Comparison of ENCODE assay signal across 26 mouse cellular contexts in genomic region chr7:128032290-128032988, GRCm38 (mm10). TPM values are rescaled to one million over a fixed set of nuclear protein-coding genes. Genes with fewer than 3 reads are reported as not detected.
A peak's percentile ranks its signal among the peaks of the same experiment; 100 is the strongest.
DNase-seq lines count a peak whose midpoint lies in the region; ATAC-seq and TF ChIP-seq lines count a peak whose summit lies in the region.
"Had no signal": no experiment of that assay in that cellular context is flagged by ENCODE, and none has a peak within 500 bp of the region (broad histone marks: within the 10 kb centered on the region; RNA-seq: fewer than 3 reads in every experiment).

No protein-coding gene starts in this region.

- H3K9ac ChIP-seq in neural tube, embryonic 15.5 days (replicated peaks) = no peak overlapping the region
- no peak overlapping the region for H3K9ac ChIP-seq in midbrain, embryonic 16.5 days (ENCODE audit: low read depth, low read length)
- H3K9ac ChIP-seq: embryonic facial prominence, embryonic 15.5 days; forebrain, embryonic 15.5 days; heart, embryonic 13.5 days; hindbrain, embryonic 12.5 days; limb, embryonic 13.5 days; liver, embryonic 15.5 days; midbrain, embryonic 15.5 days; neural tube, embryonic 13.5 days had no signal

- no peak for ATAC-seq in neural tube, embryonic 15.5 days (ENCODE audit: low FRiP score)
- ATAC-seq in midbrain, embryonic 16.5 days = no peak
- ATAC-seq: forebrain, embryonic 15.5 days; midbrain, embryonic 15.5 days had no signal

- no peak for TF ChIP-seq CTCF in small intestine, adult 2 months (IDR thresholded peaks at IDR 0.05; ENCODE audit: extremely low read depth, insufficient read length, insufficient replicate concordance, low read depth, low read length)

- H3K36me3 ChIP-seq in small intestine, adult 2 months (ENCODE audit: control insufficient read depth, insufficient read depth, low read length) = no peaks in the 10 kb centered on the region
- H3K36me3 ChIP-seq in neural tube, embryonic 15.5 days = no peaks in the 10 kb centered on the region
- H3K36me3 ChIP-seq in midbrain, embryonic 16.5 days (ENCODE audit: control insufficient read depth, insufficient read depth, low read length) = no peaks in the 10 kb centered on the region
- H3K36me3 ChIP-seq: embryonic facial prominence, embryonic 15.5 days; forebrain, embryonic 15.5 days; G1E; heart, embryonic 13.5 days; hindbrain, embryonic 12.5 days; limb, embryonic 13.5 days; liver, embryonic 15.5 days; midbrain, embryonic 15.5 days; neural tube, embryonic 13.5 days had no signal

- peak overlapping the region; percentile 34; the same call in 1 of the 2 replicates for H3K4me3 ChIP-seq in small intestine, adult 2 months (ENCODE audit: low read depth, low read length)
- H3K4me3 ChIP-seq in neural tube, embryonic 15.5 days (replicated peaks) = no peak overlapping the region
- no peak overlapping the region for H3K4me3 ChIP-seq in midbrain, embryonic 16.5 days (ENCODE audit: low read depth, low read length)
- H3K4me3 ChIP-seq: embryonic facial prominence, embryonic 15.5 days; forebrain, embryonic 15.5 days; heart, embryonic 13.5 days; hindbrain, embryonic 12.5 days; limb, embryonic 13.5 days; liver, embryonic 15.5 days; midbrain, embryonic 15.5 days; myocyte; neural tube, embryonic 13.5 days had no signal

- H3K27ac ChIP-seq in small intestine, adult 2 months (ENCODE audit: insufficient read depth, low read depth, low read length) = peak overlapping the region; percentile 100
- H3K27ac ChIP-seq in neural tube, embryonic 15.5 days (replicated peaks) = no peak overlapping the region
- H3K27ac ChIP-seq in midbrain, embryonic 16.5 days (ENCODE audit: low read length) = no peak overlapping the region
- H3K27ac ChIP-seq: embryonic facial prominence, embryonic 15.5 days; forebrain, embryonic 15.5 days; heart, embryonic 13.5 days; hindbrain, embryonic 12.5 days; limb, embryonic 13.5 days; liver, embryonic 15.5 days; macrophage; midbrain, embryonic 15.5 days; neural tube, embryonic 13.5 days had no signal

- no peak overlapping the region for H3K4me2 ChIP-seq in neural tube, embryonic 15.5 days
- no peak overlapping the region for H3K4me2 ChIP-seq in midbrain, embryonic 16.5 days (ENCODE audit: low read length)
- H3K4me2 ChIP-seq: embryonic facial prominence, embryonic 15.5 days; forebrain, embryonic 15.5 days; heart, embryonic 13.5 days; hindbrain, embryonic 12.5 days; limb, embryonic 13.5 days; liver, embryonic 15.5 days; midbrain, embryonic 15.5 days; neural tube, embryonic 13.5 days had no signal

- no peak for TF ChIP-seq POLR2A in small intestine, adult 2 months (IDR thresholded peaks at IDR 0.05; ENCODE audit: low read depth, low read length)

- DNase-seq in kidney, adult 11 months = peak; percentile 6
- no peak for DNase-seq in kidney, postnatal 14 days
- DNase-seq in ovary, adult 18-20 months (ENCODE audit: low spot score) = peak; percentile 16
- DNase-seq in ovary, postnatal 36 days (ENCODE audit: low spot score) = no peak
- no peak for DNase-seq in lung, postnatal 36 days
- DNase-seq: cerebellum, adult 11 months; cerebellum, adult 9-11 months; gastrocnemius, postnatal 14 days; heart, postnatal 14 days; layer of hippocampus, adult 9-11 months; thymus, postnatal 36 days had no signal

- peaks cover 18% of the 10 kb centered on the region; the same call in 1 of the 2 replicates for H3K4me1 ChIP-seq in small intestine, adult 2 months (ENCODE audit: control insufficient read depth, insufficient read depth, insufficient read length, low read length)
- no peaks in the 10 kb centered on the region for H3K4me1 ChIP-seq in neural tube, embryonic 15.5 days
- H3K4me1 ChIP-seq in midbrain, embryonic 16.5 days (ENCODE audit: control insufficient read depth, insufficient read depth, low read length) = no peaks in the 10 kb centered on the region
- H3K4me1 ChIP-seq: embryonic facial prominence, embryonic 15.5 days; forebrain, embryonic 15.5 days; hindbrain, embryonic 12.5 days; limb, embryonic 13.5 days; midbrain, embryonic 15.5 days; neural tube, embryonic 13.5 days had no signal

- no peaks in the 10 kb centered on the region for H3K27me3 ChIP-seq in small intestine, adult 2 months (ENCODE audit: control insufficient read depth, insufficient read depth, low read length)
- no peaks in the 10 kb centered on the region for H3K27me3 ChIP-seq in neural tube, embryonic 15.5 days (replicated peaks)
- H3K27me3 ChIP-seq in midbrain, embryonic 16.5 days (ENCODE audit: control insufficient read depth, insufficient read depth, low read depth, low read length) = no peaks in the 10 kb centered on the region
- H3K27me3 ChIP-seq: embryonic facial prominence, embryonic 15.5 days; forebrain, embryonic 15.5 days; heart, embryonic 13.5 days; hindbrain, embryonic 12.5 days; limb, embryonic 13.5 days; liver, embryonic 15.5 days; midbrain, embryonic 15.5 days; neural tube, embryonic 13.5 days had no signal

- no peaks in the 10 kb centered on the region for H3K9me3 ChIP-seq in neural tube, embryonic 15.5 days (replicated peaks)
- H3K9me3 ChIP-seq in midbrain, embryonic 16.5 days (replicated peaks; ENCODE audit: control insufficient read depth, low read length, poor library complexity, severe bottlenecking) = no peaks in the 10 kb centered on the region
- H3K9me3 ChIP-seq: embryonic facial prominence, embryonic 15.5 days; forebrain, embryonic 15.5 days; G1E; heart, embryonic 13.5 days; hindbrain, embryonic 12.5 days; limb, embryonic 13.5 days; liver, embryonic 15.5 days; midbrain, embryonic 15.5 days; neural tube, embryonic 13.5 days had no signal

- WGBS in small intestine, adult 2 months = 20% methylated on average over 5 of the region's 5 CpGs
- WGBS in neural tube, embryonic 15.5 days = 90% methylated on average over 5 of the region's 5 CpGs
- WGBS in midbrain, embryonic 16.5 days = 91% methylated on average over 5 of the region's 5 CpGs

RNA-seq across cellular contexts. Expression of gene Trim72, which starts 28.7 kb away (rescaled TPM):
- 7.4 and 8.8 TPM in 2 replicates for polyA plus RNA-seq in small intestine, adult 2 months (2012; rRNA removed)
- polyA plus RNA-seq in neural tube, embryonic 15.5 days (2015; fragmentation: Nextera tagmentation; extraction: Ambion mirVana) = 0.31 and 0.40 TPM in 2 replicates
- polyA plus RNA-seq in midbrain, embryonic 16.5 days (2015; fragmentation: Nextera tagmentation; extraction: Ambion mirVana) = not detected in 2 replicates
- polyA plus RNA-seq: forebrain, embryonic 15.5 days; macrophage; neural tube, embryonic 13.5 days had no signal

RNA-seq across cellular contexts. Expression of gene Itgam, which starts 30.0 kb away (rescaled TPM):
- 3.1 and 3.3 TPM in 2 replicates for polyA plus RNA-seq in small intestine, adult 2 months (2012; rRNA removed)
- polyA plus RNA-seq in neural tube, embryonic 15.5 days (2015; fragmentation: Nextera tagmentation; extraction: Ambion mirVana) = 1.2 and 1.7 TPM in 2 replicates
- polyA plus RNA-seq in midbrain, embryonic 16.5 days (2015; fragmentation: Nextera tagmentation; extraction: Ambion mirVana) = 0.83 and 0.90 TPM in 2 replicates

RNA-seq across cellular contexts. Expression of gene Gm49368, which starts 30.0 kb away (rescaled TPM):
- polyA plus RNA-seq in small intestine, adult 2 months (2012; rRNA removed) = 0.05 and 0.09 TPM in 2 replicates
- not detected in 2 replicates for polyA plus RNA-seq in neural tube, embryonic 15.5 days (2015; fragmentation: Nextera tagmentation; extraction: Ambion mirVana)
- polyA plus RNA-seq in midbrain, embryonic 16.5 days (2015; fragmentation: Nextera tagmentation; extraction: Ambion mirVana) = not detected in 2 replicates
- polyA plus RNA-seq: embryonic facial prominence, embryonic 15.5 days; forebrain, embryonic 15.5 days; G1E; heart, embryonic 13.5 days; hindbrain, embryonic 12.5 days; limb, embryonic 13.5 days; lung, embryonic 16.5 days; midbrain, embryonic 15.5 days; myocyte; neural tube, embryonic 13.5 days had no signal

RNA-seq across cellular contexts. Expression of gene Pycard, which starts 38.8 kb away (rescaled TPM):
- polyA plus RNA-seq in small intestine, adult 2 months (2012; rRNA removed) = 602 and 952 TPM in 2 replicates
- 8.0 and 46.9 TPM in 2 replicates for polyA plus RNA-seq in neural tube, embryonic 15.5 days (2015; fragmentation: Nextera tagmentation; extraction: Ambion mirVana)
- polyA plus RNA-seq in midbrain, embryonic 16.5 days (2015; fragmentation: Nextera tagmentation; extraction: Ambion mirVana) = 2.3 and 6.9 TPM in 2 replicates

Comparison
In these comparisons a context has a peak if more than half of its experiments do, and no peak if none do; other contexts are left out.
1. DNase-seq: peak in kidney, adult 11 months (single experiment) and ovary, adult 18-20 months (single experiment); none in kidney, postnatal 14 days (single experiment), ovary, postnatal 36 days (single experiment) and lung, postnatal 36 days (single experiment).